Mouse (Mus musculus) forebrain, embryonic 10.5 days (tissue): ENCODE data around the gene Rpgrip1. TPM values are rescaled to one million over a fixed set of nuclear protein-coding genes. Genes with fewer than 3 reads are reported as not detected.

Source experiments
- DNase-seq: peaks from one replicate; pipeline ENCODE4 v3.0.0-alpha.2; 2017; ENCODE audit warnings: low spot score; ENCODE audit errors: extremely low spot score
- H3K27ac ChIP-seq: fragments of 300-500 bp; sonication (generic); 2 replicates; pipeline ENCODE4 v1.5.1; 2016; ENCODE audit warnings: mild to moderate bottlenecking
- H3K27me3 ChIP-seq: fragments of 300-500 bp; sonication (generic); 2 replicates; pipeline ENCODE4 v1.6.1; 2016; ENCODE audit warnings: mild to moderate bottlenecking; ENCODE audit not compliant: poor library complexity, severe bottlenecking
- H3K36me3 ChIP-seq: fragments of 300-500 bp; sonication (generic); replicated peaks from 2 replicates; pipeline ENCODE4 v1.6.1; 2016; ENCODE audit warnings: mild to moderate bottlenecking, moderate library complexity
- H3K4me1 ChIP-seq: fragments of 300-500 bp; sonication (generic); 2 replicates; pipeline ENCODE4 v1.6.1; 2016
- H3K4me3 ChIP-seq: fragments of 300-500 bp; sonication (generic); 2 replicates; pipeline ENCODE4 v1.5.1; 2016; ENCODE audit warnings: mild to moderate bottlenecking, moderate library complexity
- H3K9me3 ChIP-seq: fragments of 300-500 bp; sonication (generic); 2 replicates; pipeline ENCODE4 v1.6.1; 2016; ENCODE audit warnings: mild to moderate bottlenecking, moderate library complexity
- WGBS: fragments of 180-500 bp; shearing (Covaris S2); methylation state at CpG from one replicate; pipeline ENCODE4 v1.1.7; 2016; 5-methylcytosine and 5-hydroxymethylcytosine counted together
- polyA plus RNA-seq: library from polyadenylated mRNA; unstranded; fragments of >200 nt; fragmentation: Nextera tagmentation; extraction: Ambion mirVana; gene quantifications from 2 replicates; pipeline ENCODE4 v1.2.1, GENCODE M21; 2016

The Rpgrip1 gene
- polyA plus RNA-seq, 1 experiment from 2014 or later, result 130 TPM

DNA sequence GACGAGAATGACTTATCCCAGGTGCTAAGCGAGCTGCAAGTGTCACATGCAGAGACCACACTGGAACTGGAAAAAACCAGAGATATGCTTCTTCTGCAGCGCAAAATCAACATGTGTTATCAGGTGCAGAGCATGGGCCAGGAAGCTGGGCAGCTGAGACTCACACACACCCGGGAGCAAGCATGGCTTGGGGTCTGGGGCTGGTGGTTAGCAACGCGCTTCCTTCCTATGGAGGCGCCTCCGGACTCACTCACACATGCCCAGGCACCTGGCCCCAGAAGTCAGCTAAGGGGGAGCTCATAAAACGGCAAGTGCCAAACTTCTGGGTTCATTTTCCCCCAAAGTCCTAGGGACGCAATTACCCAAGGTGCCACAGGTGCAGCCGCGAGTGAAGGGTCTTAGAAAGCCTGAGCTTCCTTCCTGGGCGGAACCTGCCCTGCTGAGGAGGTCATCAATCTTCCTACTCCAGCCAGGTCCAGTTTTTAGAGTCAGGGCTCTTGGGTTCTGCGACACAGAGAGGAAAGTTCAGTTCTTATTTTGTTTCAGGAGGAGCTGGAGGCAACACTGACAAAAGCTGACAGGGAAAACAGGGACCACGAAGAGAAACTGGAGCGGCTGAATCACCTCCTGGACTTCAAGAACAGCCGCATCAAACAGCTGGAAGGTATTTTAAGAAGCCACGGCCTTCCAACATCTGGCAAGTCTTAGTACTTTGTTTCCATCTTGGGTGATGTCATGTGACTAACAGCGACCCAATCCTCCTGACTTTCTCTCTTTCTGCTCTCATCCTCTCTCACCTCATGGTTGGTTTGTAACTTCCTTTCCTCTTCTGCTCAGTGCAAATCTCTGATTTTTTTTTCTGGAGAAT lies 30.3 kb downstream of the Rpgrip1 start:
- H3K4me1 ChIP-seq, result no peaks in the 10 kb centered on the region
- DNase-seq, result no peak
- no peaks in the 10 kb centered on the region for H3K27me3 ChIP-seq
- H3K36me3 ChIP-seq, result no peaks in the 10 kb centered on the region
- no peak overlapping the region for H3K27ac ChIP-seq
- no peak overlapping the region for H3K4me3 ChIP-seq
- H3K9me3 ChIP-seq, result no peaks in the 10 kb centered on the region
- 75% methylated on average over 19 of the region's 19 CpGs for WGBS

DNA sequence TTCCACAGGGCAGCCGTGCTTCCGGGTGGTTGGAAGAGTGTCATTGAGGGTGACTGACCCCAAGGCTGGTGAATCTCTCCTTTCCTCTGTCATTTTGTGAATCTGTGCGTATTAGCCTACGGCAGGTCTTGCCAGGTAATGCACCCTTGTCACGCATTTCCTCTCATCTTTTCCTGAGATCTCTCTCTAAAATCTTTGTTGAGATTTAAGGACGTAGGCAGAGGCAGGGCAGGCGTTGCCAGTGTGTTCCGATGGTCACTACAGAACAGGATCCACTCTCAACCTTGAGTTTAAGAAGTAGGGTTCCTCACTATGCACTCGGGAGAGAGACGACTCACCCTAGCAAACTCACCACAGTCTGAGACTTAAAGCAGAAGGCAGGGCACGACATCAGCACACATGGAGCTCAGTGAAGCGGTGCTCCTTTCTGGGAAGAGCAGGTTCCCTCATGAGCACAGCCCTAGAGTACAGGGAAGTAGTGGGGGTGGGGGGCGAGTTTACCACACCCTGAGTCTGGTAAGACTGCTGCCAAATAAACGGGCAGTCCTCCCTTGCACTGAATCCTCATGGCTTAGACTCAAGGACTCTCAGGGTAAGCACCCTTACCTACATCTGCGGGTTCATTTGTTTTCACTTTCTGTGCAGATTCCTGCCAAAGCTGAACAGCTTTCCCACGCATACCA lies 31.1 kb downstream of the Rpgrip1 start:
- Histone ChIP-seq H3K27me3 (no peaks in the 10 kb centered on the region), H3K9me3 (no peaks in the 10 kb centered on the region), H3K36me3 (no peaks in the 10 kb centered on the region), H3K27ac (no peak overlapping the region), H3K4me3 (no peak overlapping the region), H3K4me1 (no peaks in the 10 kb centered on the region)
- no peak for DNase-seq
- 79% methylated on average over 16 of the region's 16 CpGs for WGBS

DNA sequence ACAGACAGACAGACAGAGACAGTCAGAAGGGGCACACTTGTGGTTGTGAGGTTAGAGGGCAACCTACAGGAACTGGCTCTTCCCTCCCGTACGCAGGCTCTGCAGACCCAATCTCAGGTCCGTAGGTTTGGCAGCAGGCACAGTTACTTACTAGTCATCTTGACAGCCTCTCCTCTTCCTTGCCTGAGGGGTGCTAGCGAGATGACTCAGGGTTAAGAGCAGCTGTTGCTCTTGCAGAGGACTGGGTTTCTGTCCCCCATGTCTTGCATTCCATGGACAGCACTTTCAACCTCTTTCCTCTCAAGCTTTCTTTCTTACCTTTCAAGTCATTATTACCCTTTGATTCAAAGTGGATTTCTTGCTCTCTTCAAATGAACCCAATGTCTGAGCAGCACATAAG lies 33.7 kb downstream of the Rpgrip1 start:
- no peaks in the 10 kb centered on the region for H3K4me1 ChIP-seq
- H3K36me3 ChIP-seq, result no peaks in the 10 kb centered on the region
- H3K4me3 ChIP-seq, result no peak overlapping the region
- H3K9me3 ChIP-seq, result no peaks in the 10 kb centered on the region
- no peak overlapping the region for H3K27ac ChIP-seq
- 86% methylated on average over 4 of the region's 4 CpGs for WGBS
- no peaks in the 10 kb centered on the region for H3K27me3 ChIP-seq
- no peak for DNase-seq

DNA sequence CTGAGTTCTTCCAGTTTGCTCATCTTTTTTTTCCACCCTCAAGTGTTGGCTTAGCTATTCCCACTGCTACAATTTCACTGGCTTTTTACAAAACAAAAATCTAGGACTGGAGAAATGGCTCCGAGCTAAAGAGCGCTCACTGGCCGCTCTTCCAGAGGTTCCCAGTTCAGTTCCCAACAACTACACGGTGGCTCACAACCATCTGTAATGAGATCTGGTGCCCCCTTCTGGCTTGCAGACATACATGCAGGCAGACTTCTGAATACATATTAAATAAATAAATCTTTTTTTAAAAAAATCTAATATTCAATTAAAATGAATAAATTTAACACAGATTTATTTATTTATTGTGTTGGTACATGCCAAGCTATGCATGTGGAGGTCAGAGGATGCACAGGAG lies 36.0 kb downstream of the Rpgrip1 start:
- Histone ChIP-seq H3K4me3 (no peak overlapping the region), H3K4me1 (no peaks in the 10 kb centered on the region; the same call in 1 of the 2 replicates), H3K27ac (no peak overlapping the region), H3K36me3 (no peaks in the 10 kb centered on the region), H3K9me3 (no peaks in the 10 kb centered on the region), H3K27me3 (no peaks in the 10 kb centered on the region)
- no peak for DNase-seq
- 64% methylated on average over 4 of the region's 4 CpGs for WGBS

DNA sequence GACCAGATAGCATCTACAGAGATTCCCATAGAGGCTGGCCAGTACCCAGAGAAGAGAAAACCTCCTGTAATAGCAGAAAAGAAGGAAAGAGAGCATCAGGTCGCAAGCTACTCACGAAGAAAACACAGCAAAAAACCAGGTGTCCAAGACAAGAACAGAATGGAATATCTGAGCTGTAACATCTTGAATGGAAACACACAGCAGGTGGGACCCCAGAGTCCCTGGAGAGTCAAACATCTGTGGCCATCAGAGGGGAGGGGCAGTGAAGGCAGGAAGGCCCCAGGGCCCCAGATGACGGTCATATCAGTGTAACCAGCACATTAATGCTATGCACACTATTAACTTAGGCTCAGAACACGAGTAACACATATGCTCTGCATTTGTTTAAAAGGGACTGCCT lies 39.4 kb downstream of the Rpgrip1 start:
- no peak for DNase-seq
- WGBS, result 64% methylated on average over 4 of the region's 4 CpGs
- no peaks in the 10 kb centered on the region for H3K27me3 ChIP-seq

DNA sequence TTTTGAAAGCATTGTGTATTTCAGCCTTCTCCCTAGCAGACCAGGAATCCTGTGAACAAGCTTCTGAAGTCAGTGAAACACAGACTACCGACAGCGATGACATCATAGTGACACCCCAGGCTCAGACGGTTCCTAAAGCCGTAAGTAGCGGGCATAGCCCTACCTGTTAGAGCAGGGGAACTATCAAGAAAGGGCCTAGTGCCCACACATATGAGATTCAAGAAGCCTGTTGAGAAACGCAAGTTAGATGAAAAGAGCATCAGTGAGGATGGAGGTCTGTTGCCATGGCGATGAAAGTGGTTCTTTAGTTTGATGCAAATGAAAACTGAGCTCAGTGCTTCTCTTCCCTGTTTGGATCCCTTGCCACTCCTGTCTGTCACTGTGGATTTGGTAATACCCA lies 41.7 kb downstream of the Rpgrip1 start:
- H3K27ac ChIP-seq, result no peak overlapping the region
- WGBS, result 35% methylated on average over 7 of the region's 7 CpGs
- no peaks in the 10 kb centered on the region for H3K9me3 ChIP-seq
- peaks cover 14% of the 10 kb centered on the region for H3K4me1 ChIP-seq
- no peak overlapping the region for H3K4me3 ChIP-seq
- no peak for DNase-seq
- H3K36me3 ChIP-seq, result no peaks in the 10 kb centered on the region
- H3K27me3 ChIP-seq, result no peaks in the 10 kb centered on the region

More for the DNA sequence above, 39.4 kb downstream of the Rpgrip1 start:
- no peaks in the 10 kb centered on the region for H3K9me3 ChIP-seq
- peaks cover 14% of the 10 kb centered on the region for H3K4me1 ChIP-seq
- no peak overlapping the region for H3K4me3 ChIP-seq
- H3K36me3 ChIP-seq, result no peaks in the 10 kb centered on the region
- H3K27ac ChIP-seq, result no peak overlapping the region

DNA sequence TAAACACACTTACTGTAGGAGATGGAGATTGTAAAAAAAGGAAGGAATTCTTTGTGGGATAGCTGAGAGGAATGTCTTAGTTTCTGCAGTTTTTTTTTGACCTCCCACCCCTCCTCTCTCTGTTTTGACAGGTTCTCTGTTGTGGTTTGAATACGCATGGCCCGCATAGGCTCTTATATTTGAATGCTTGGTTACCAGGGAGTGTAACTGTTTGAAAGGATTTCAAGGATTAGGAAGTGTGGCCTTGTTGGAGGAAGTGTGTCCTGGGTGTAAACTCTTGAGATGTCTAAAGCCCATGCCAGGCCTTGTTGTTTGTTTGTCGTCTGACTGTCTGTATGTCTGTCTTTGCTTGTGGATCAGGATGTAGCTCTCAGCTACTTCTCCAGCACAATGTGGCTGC lies 42.1 kb downstream of the Rpgrip1 start:
- DNase-seq, result no peak
- H3K27ac ChIP-seq, result no peak overlapping the region
- peaks cover 14% of the 10 kb centered on the region for H3K4me1 ChIP-seq
- H3K9me3 ChIP-seq, result no peaks in the 10 kb centered on the region
- H3K36me3 ChIP-seq, result peaks cover 3% of the 10 kb centered on the region
- WGBS, result 55% methylated on average over 3 of the region's 3 CpGs
- H3K4me3 ChIP-seq, result no peak overlapping the region
- H3K27me3 ChIP-seq, result no peaks in the 10 kb centered on the region

DNA sequence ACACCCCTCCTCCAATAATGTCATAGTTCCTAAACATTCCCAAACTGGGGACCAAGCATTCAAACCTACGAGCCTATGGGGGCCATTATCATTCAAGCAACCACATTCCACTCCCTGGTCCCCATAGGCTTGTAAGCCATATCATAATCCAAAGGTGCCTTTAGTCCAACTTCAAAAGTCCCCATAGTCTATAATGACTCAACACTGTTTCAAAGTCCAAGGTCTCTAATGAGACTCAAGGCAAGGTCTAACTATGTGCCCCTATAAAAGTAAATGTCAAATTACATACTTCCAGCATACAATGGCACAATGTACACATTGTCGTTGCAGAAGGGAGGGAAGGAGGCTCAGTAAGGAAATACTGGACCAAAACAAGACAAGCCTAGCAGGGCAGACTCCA lies 44.5 kb downstream of the Rpgrip1 start:
- Histone ChIP-seq H3K36me3 (peaks cover 27% of the 10 kb centered on the region), H3K4me3 (no peak overlapping the region), H3K27ac (no peak overlapping the region), H3K4me1 (peaks cover 14% of the 10 kb centered on the region), H3K9me3 (no peaks in the 10 kb centered on the region), H3K27me3 (no peaks in the 10 kb centered on the region)
- DNase-seq, result no peak
- WGBS, result 79% methylated on average over 2 of the region's 2 CpGs

DNA sequence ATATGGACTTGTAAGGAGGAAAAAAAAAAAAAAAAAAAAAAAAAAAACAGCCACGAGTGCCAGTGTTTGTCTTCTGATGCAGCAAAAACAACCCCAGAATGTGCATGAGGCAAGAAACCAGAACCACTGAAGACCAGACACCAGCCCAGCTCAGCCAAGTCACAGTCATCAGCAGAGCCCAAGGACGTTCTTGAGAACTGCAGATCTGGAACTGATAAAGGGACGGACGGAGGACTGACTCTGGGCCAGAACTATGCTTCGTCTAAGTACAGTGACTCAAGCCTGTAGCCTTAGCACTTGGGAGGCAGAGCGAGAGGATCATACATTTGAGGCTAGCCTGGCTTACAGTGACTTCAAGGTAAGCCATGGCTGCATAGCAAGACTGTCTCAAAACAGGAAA lies 50.4 kb downstream of the Rpgrip1 start:
- DNase-seq, result no peak
- H3K36me3 ChIP-seq, result peaks cover 84% of the 10 kb centered on the region
- H3K4me3 ChIP-seq, result no peak overlapping the region
- 91% methylated on average over 6 of the region's 6 CpGs for WGBS
- no peaks in the 10 kb centered on the region for H3K4me1 ChIP-seq
- H3K9me3 ChIP-seq, result no peaks in the 10 kb centered on the region
- H3K27me3 ChIP-seq, result no peaks in the 10 kb centered on the region
- H3K27ac ChIP-seq, result no peak overlapping the region

DNA sequence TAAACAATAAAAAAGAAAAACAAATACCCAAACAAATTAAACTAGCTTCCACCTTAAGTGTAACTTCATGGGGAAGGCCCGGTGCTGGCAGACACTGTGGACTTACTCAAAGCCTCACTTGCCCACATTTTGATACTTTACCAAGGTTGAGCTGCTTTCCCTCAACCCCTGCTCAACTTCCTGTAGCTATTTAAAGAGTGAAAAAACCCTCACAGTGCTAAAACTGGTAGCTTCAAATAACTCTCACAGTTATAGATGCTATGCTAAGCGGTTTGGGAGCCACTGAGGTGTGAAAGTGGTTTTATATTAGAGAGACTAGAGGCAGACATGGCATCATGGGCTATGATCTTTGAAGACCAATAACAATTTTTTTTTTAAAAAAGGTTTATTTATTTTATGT lies 56.1 kb downstream of the Rpgrip1 start:
- H3K36me3 ChIP-seq, result peaks cover 97% of the 10 kb centered on the region
- no peak overlapping the region for H3K4me3 ChIP-seq
- 95% methylated on average over 2 of the region's 2 CpGs for WGBS
- no peaks in the 10 kb centered on the region for H3K4me1 ChIP-seq
- DNase-seq, result no peak
- H3K9me3 ChIP-seq, result no peaks in the 10 kb centered on the region
- H3K27me3 ChIP-seq, result no peaks in the 10 kb centered on the region
- no peak overlapping the region for H3K27ac ChIP-seq

DNA sequence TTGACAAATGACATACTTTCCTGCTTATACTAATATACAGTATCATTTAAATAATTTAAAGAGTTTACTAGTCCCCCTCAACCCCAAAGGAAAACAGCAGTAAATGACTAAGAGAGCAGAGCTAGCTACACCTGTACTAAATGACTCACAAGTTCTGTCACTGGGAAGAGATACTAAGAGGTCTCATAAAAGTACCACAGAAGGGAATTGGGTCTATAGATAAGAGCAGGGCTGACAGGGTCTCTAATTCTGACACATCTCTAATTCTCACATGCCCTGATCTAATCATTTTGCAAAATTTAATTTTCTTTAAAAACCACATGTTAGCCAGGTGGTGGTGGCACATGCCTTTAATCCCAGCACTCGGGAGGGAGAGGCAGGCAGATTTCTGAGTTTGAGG lies 78.3 kb downstream of the Rpgrip1 start:
- H3K4me1 ChIP-seq, result no peaks in the 10 kb centered on the region
- H3K27ac ChIP-seq, result no peak overlapping the region
- DNase-seq, result no peak
- H3K36me3 ChIP-seq, result peaks cover 70% of the 10 kb centered on the region
- no peaks in the 10 kb centered on the region for H3K9me3 ChIP-seq
- WGBS, result 97% methylated on average over 1 of the region's 1 CpGs
- H3K27me3 ChIP-seq, result no peaks in the 10 kb centered on the region
- H3K4me3 ChIP-seq, result no peak overlapping the region

DNA sequence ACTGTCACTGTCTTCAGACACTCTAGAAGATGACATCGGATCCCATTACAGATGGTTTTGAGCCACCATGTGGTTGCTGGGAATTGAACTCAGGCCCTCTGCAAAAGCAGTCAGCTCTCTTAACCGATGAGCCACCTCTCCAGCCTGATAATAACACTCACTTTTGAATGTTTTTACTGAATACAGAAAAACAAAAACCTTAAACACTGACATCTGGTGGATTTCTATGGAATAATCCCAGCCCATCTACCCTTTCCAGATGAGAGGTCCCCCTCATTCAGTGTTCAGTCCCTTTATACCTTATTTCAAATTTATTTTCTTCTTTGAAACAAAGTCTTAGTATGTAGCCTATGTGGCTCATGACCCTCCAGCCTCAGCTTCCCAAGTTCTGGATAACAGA lies 79.0 kb downstream of the Rpgrip1 start:
- H3K4me1 ChIP-seq, result 0 out of 2 replicates have a peak, but pooled peaks cover under 1% of the 10 kb centered on the region
- no peak overlapping the region for H3K27ac ChIP-seq
- H3K36me3 ChIP-seq, result peaks cover 72% of the 10 kb centered on the region
- H3K27me3 ChIP-seq, result no peaks in the 10 kb centered on the region
- DNase-seq, result no peak
- WGBS, result 89% methylated on average over 2 of the region's 2 CpGs
- H3K9me3 ChIP-seq, result no peaks in the 10 kb centered on the region
- no peak overlapping the region for H3K4me3 ChIP-seq

DNA sequence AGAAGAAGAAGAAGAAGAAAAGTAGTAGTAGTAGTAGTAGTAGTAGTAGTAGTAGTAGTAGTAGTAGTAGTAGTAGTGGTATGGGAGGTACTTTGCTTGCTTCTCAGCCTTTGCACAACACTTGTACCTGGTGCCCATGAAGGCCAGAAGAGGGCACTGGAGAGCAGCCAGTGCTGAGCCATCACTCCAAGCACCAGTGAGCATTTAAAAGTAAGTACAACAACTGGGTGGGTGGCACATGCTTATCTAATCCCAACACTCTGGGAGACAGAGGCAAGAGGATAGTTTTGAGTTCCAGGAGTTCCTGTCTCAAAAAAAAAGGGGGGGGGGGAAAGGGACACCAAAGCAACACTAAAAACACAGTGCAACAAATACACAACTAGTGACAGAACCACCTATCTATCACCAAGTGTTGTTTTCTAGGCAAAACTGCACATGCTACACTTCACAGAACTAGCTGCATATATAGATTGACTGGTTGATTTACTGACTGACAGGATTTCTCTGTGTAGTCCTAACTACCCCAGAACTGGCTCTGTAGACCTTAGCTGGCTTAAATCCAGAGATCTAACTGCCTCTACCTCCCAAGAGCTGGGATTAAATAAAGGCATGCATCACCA lies 80.3 kb downstream of the Rpgrip1 start:
- peak; percentile 23 for DNase-seq
- H3K4me1 ChIP-seq, result peaks cover 14% of the 10 kb centered on the region
- H3K27ac ChIP-seq, result no peak overlapping the region
- peaks cover 69% of the 10 kb centered on the region for H3K36me3 ChIP-seq
- no peaks in the 10 kb centered on the region for H3K9me3 ChIP-seq
- H3K4me3 ChIP-seq, result no peak overlapping the region
- H3K27me3 ChIP-seq, result no peaks in the 10 kb centered on the region
